Mouse (Mus musculus) layer of hippocampus, adult 8-10 months (tissue): ENCODE data around the gene Bmp7. TPM values are rescaled to one million over a fixed set of nuclear protein-coding genes. Genes with fewer than 3 reads are reported as not detected.

Experiments
- DNase-seq, 2 experiments: peaks; one replicate each; pipeline ENCODE4 v3.0.0; 2022; ENCODE audit warnings: low spot score in 2 of 2
- total RNA-seq, 4 experiments: library from RNA; stranded (reverse); gene quantifications; 2 replicates each; pipeline ENCODE4 v1.2.4; 2022

The Bmp7 gene
- total RNA-seq, 4 experiments from 2014 or later: 7.1 to 9.8 (median 8.6) TPM

GRCm38 (mm10) chr2:172949051-172949450, 8.9 kb upstream of the Bmp7 start:
- DNase-seq: no peak

- DNase-seq: no peak
Measured at GRCm38 (mm10) chr2:172940799-172941163, 660 bp upstream of the Bmp7 start.

- DNase-seq: no peak
Measured at GRCm38 (mm10) chr2:172939639-172940002, 500 bp downstream of the Bmp7 start.

GRCm38 (mm10) chr2:172938761-172939638, 1.1 kb downstream of the Bmp7 start:
- no peak for DNase-seq

GRCm38 (mm10) chr2:172937326-172938190, 2.6 kb downstream of the Bmp7 start:
- DNase-seq: no peak

- no peak for DNase-seq
Measured at GRCm38 (mm10) chr2:172936844-172937243, 3.3 kb downstream of the Bmp7 start.

- no peak for DNase-seq
Measured at GRCm38 (mm10) chr2:172935776-172936562, 4.2 kb downstream of the Bmp7 start.

- no peak for DNase-seq
Measured at GRCm38 (mm10) chr2:172934891-172935740, 5.0 kb downstream of the Bmp7 start.

GRCm38 (mm10) chr2:172934420-172934788, 5.7 kb downstream of the Bmp7 start:
- DNase-seq: no peak

GRCm38 (mm10) chr2:172933631-172934419, 6.3 kb downstream of the Bmp7 start:
- DNase-seq: no peak

GRCm38 (mm10) chr2:172931137-172931898, 8.8 kb downstream of the Bmp7 start:
- DNase-seq: no peak

GRCm38 (mm10) chr2:172929905-172930436, 10.2 kb downstream of the Bmp7 start:
- no peak for DNase-seq

- no peak for DNase-seq
Measured at GRCm38 (mm10) chr2:172927643-172928042, 12.5 kb downstream of the Bmp7 start.

- DNase-seq: no peak
Measured at GRCm38 (mm10) chr2:172926311-172926710, 13.8 kb downstream of the Bmp7 start.

- DNase-seq: no peak
Measured at GRCm38 (mm10) chr2:172924961-172925360, 15.2 kb downstream of the Bmp7 start.

GRCm38 (mm10) chr2:172923198-172923597, 16.9 kb downstream of the Bmp7 start:
- no peak for DNase-seq

GRCm38 (mm10) chr2:172922597-172922996, 17.5 kb downstream of the Bmp7 start:
- no peak for DNase-seq

- DNase-seq: no peak
Measured at GRCm38 (mm10) chr2:172914018-172914417, 26.1 kb downstream of the Bmp7 start.

- DNase-seq: no peak
Measured at GRCm38 (mm10) chr2:172911715-172912114, 28.4 kb downstream of the Bmp7 start.
